19 mouse cellular contexts compared by ENCODE assay signal in the genomic region with DNA sequence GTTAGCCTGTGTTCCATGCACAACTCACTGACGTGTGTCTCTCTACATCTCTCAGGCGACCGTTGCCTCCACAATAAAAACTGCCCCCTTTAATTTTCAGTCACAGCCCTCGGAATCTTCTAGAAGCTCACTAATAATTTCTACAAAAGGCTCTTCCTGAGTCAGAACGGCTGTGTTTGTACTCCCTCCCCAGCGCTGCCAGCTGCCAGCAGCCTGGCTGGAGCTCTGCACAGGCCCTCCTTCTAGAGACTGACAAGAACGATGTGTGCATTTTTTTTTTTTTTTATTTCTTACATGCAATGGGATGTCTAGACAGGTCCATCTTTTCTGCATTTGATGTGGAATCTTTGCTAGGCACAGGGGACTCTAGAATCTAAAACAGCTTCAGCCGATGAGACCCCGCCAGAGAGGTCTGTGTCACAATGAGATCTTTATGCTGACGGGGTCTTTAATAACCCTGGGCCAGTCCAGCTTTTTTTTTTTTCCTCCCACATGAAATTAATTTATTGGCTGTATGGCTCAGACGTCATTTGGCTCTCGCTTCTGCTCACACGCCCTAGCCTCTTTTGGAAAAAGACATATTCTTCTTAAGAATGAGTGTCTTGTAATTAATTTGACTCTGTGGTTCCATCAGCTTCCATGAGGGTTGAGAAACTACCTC.
DNase-seq lines count a peak whose midpoint lies in the region; ATAC-seq and TF ChIP-seq lines count a peak whose summit lies in the region.
"Had no signal": no experiment of that assay in that cellular context is flagged by ENCODE, and none has a peak within 500 bp of the region (broad histone marks: within the 10 kb centered on the region; RNA-seq: fewer than 3 reads in every experiment).

No protein-coding gene starts in this region.

- DNase-seq in hindbrain, postnatal 0 days (ENCODE audit: low spot score), result peak; percentile 6
- DNase-seq in lung, postnatal 36 days, result no peak
- peak; percentile 31 for DNase-seq in limb, embryonic 11.5 days (ENCODE audit: low spot score)
- DNase-seq in adrenal gland, adult 2 months, result no peak
- DNase-seq in urinary bladder, postnatal 14 days (ENCODE audit: low spot score), result no peak
- DNase-seq: B cell, adult 2 months; cerebellum, adult 9-10 months; gastrocnemius, postnatal 10 days; liver; thymus, postnatal 25 days had no signal

- no peaks in the 10 kb centered on the region for H3K36me3 ChIP-seq in hindbrain, postnatal 0 days (ENCODE audit: insufficient read depth, low read length)
- H3K36me3 ChIP-seq in hindbrain, embryonic 12.5 days, result no peaks in the 10 kb centered on the region
- no peaks in the 10 kb centered on the region for H3K36me3 ChIP-seq in lung, embryonic 15.5 days
- H3K36me3 ChIP-seq in embryonic facial prominence, embryonic 15.5 days, result no peaks in the 10 kb centered on the region
- no peaks in the 10 kb centered on the region for H3K36me3 ChIP-seq in limb, embryonic 11.5 days (ENCODE audit: control insufficient read depth, insufficient read depth, low read length)
- H3K36me3 ChIP-seq: embryonic facial prominence, embryonic 13.5 days; G1E; heart, embryonic 13.5 days; hindbrain, embryonic 10.5 days had no signal

- WGBS in hindbrain, postnatal 0 days, result 60% methylated on average over 13 of the region's 13 CpGs
- WGBS in hindbrain, embryonic 12.5 days, result 75% methylated on average over 13 of the region's 13 CpGs
- WGBS in lung, embryonic 15.5 days, result 45% methylated on average over 13 of the region's 13 CpGs
- WGBS in embryonic facial prominence, embryonic 15.5 days, result 39% methylated on average over 13 of the region's 13 CpGs
- 53% methylated on average over 13 of the region's 13 CpGs for WGBS in limb, embryonic 11.5 days

- no peak overlapping the region for H3K27ac ChIP-seq in hindbrain, postnatal 0 days
- no peak overlapping the region for H3K27ac ChIP-seq in hindbrain, embryonic 12.5 days
- H3K27ac ChIP-seq in lung, embryonic 15.5 days, result peak overlapping the region; percentile 52
- H3K27ac ChIP-seq in embryonic facial prominence, embryonic 15.5 days (replicated peaks), result peak overlapping the region; percentile 55; the same call in 1 of the 2 replicates
- no peak overlapping the region; the same call in 1 of the 2 replicates for H3K27ac ChIP-seq in limb, embryonic 11.5 days (replicated peaks; ENCODE audit: low read depth, low read length)
- H3K27ac ChIP-seq: embryonic facial prominence, embryonic 13.5 days; heart, embryonic 13.5 days; hindbrain, embryonic 10.5 days had no signal

- no peak for TF ChIP-seq CTCF in hindbrain, postnatal 0 days (IDR thresholded peaks at IDR 0.05; ENCODE audit: low read depth)

- H3K4me2 ChIP-seq in hindbrain, postnatal 0 days (ENCODE audit: low read depth, low read length), result no peak overlapping the region
- H3K4me2 ChIP-seq in hindbrain, embryonic 12.5 days (replicated peaks), result no peak overlapping the region
- no peak overlapping the region for H3K4me2 ChIP-seq in lung, embryonic 15.5 days
- no peak overlapping the region for H3K4me2 ChIP-seq in embryonic facial prominence, embryonic 15.5 days (replicated peaks)
- no peak overlapping the region for H3K4me2 ChIP-seq in limb, embryonic 11.5 days (ENCODE audit: low read depth, severe bottlenecking)
- H3K4me2 ChIP-seq: embryonic facial prominence, embryonic 13.5 days; heart, embryonic 13.5 days had no signal

- H3K9ac ChIP-seq in hindbrain, postnatal 0 days (replicated peaks; ENCODE audit: low read length), result no peak overlapping the region
- H3K9ac ChIP-seq in hindbrain, embryonic 12.5 days, result no peak overlapping the region
- H3K9ac ChIP-seq in lung, embryonic 15.5 days, result no peak overlapping the region
- H3K9ac ChIP-seq in embryonic facial prominence, embryonic 15.5 days, result no peak overlapping the region
- no peak overlapping the region for H3K9ac ChIP-seq in limb, embryonic 11.5 days (ENCODE audit: low read length)
- H3K9ac ChIP-seq: embryonic facial prominence, embryonic 13.5 days; heart, embryonic 13.5 days had no signal

- no peak for ATAC-seq in hindbrain, postnatal 0 days
- ATAC-seq in hindbrain, embryonic 12.5 days (ENCODE audit: low FRiP score), result no peak
- 0 out of 2 replicates have a peak, but pooled peaks have one; percentile 25 for ATAC-seq in lung, embryonic 15.5 days (ENCODE audit: borderline replicate concordance, extremely low read depth, low FRiP score, low TSS enrichment)
- ATAC-seq in embryonic facial prominence, embryonic 15.5 days (ENCODE audit: insufficient number of reproducible peaks, low FRiP score, low TSS enrichment, low read depth), result no peak
- ATAC-seq in limb, embryonic 11.5 days (ENCODE audit: insufficient number of reproducible peaks, low FRiP score, low TSS enrichment, low read depth), result no peak
- ATAC-seq: forebrain, embryonic 14.5 days; intestine, embryonic 16.5 days had no signal

- H3K4me1 ChIP-seq in hindbrain, postnatal 0 days (ENCODE audit: insufficient read depth, low read length), result no peaks in the 10 kb centered on the region
- H3K4me1 ChIP-seq in hindbrain, embryonic 12.5 days, result no peaks in the 10 kb centered on the region
- peaks cover 11% of the 10 kb centered on the region; the same call in 1 of the 2 replicates for H3K4me1 ChIP-seq in lung, embryonic 15.5 days
- H3K4me1 ChIP-seq in embryonic facial prominence, embryonic 15.5 days, result peaks cover 19% of the 10 kb centered on the region
- peaks cover 10% of the 10 kb centered on the region for H3K4me1 ChIP-seq in limb, embryonic 11.5 days (ENCODE audit: control insufficient read depth, insufficient read depth, low read length)
- H3K4me1 ChIP-seq: heart, embryonic 13.5 days had no signal

- H3K27me3 ChIP-seq in hindbrain, postnatal 0 days (ENCODE audit: insufficient read depth, low read length), result no peaks in the 10 kb centered on the region
- no peaks in the 10 kb centered on the region for H3K27me3 ChIP-seq in hindbrain, embryonic 12.5 days
- H3K27me3 ChIP-seq in lung, embryonic 15.5 days, result no peaks in the 10 kb centered on the region
- H3K27me3 ChIP-seq in embryonic facial prominence, embryonic 15.5 days, result no peaks in the 10 kb centered on the region
- H3K27me3 ChIP-seq in limb, embryonic 11.5 days (ENCODE audit: control insufficient read depth, insufficient read depth, low read length), result no peaks in the 10 kb centered on the region
- H3K27me3 ChIP-seq: embryonic facial prominence, embryonic 13.5 days; heart, embryonic 13.5 days had no signal

- H3K9me3 ChIP-seq in hindbrain, postnatal 0 days (ENCODE audit: low read length), result no peaks in the 10 kb centered on the region
- no peaks in the 10 kb centered on the region for H3K9me3 ChIP-seq in hindbrain, embryonic 12.5 days (replicated peaks)
- H3K9me3 ChIP-seq in lung, embryonic 15.5 days, result no peaks in the 10 kb centered on the region
- H3K9me3 ChIP-seq in embryonic facial prominence, embryonic 15.5 days (replicated peaks), result no peaks in the 10 kb centered on the region
- H3K9me3 ChIP-seq in limb, embryonic 11.5 days (ENCODE audit: control insufficient read depth, low read length), result no peaks in the 10 kb centered on the region
- H3K9me3 ChIP-seq: embryonic facial prominence, embryonic 13.5 days; heart, embryonic 13.5 days; hindbrain, embryonic 10.5 days had no signal

- no peak overlapping the region for H3K4me3 ChIP-seq in hindbrain, postnatal 0 days (ENCODE audit: low read length)
- H3K4me3 ChIP-seq in hindbrain, embryonic 12.5 days, result no peak overlapping the region
- H3K4me3 ChIP-seq in lung, embryonic 15.5 days, result no peak overlapping the region
- no peak overlapping the region for H3K4me3 ChIP-seq in embryonic facial prominence, embryonic 15.5 days (replicated peaks)
- no peak overlapping the region for H3K4me3 ChIP-seq in limb, embryonic 11.5 days (ENCODE audit: low read depth, low read length)
- H3K4me3 ChIP-seq: embryonic facial prominence, embryonic 13.5 days; heart, embryonic 13.5 days; hindbrain, embryonic 10.5 days had no signal

Comparison
In these comparisons a context has a peak if more than half of its experiments do, and no peak if none do; other contexts are left out.
1. DNase-seq: peak in hindbrain, postnatal 0 days (single experiment) and limb, embryonic 11.5 days (single experiment); none in lung, postnatal 36 days (single experiment), adrenal gland, adult 2 months (single experiment) and urinary bladder, postnatal 14 days (single experiment).
2. H3K27ac ChIP-seq: peak in lung, embryonic 15.5 days (single experiment) and embryonic facial prominence, embryonic 15.5 days (single experiment); none in hindbrain, postnatal 0 days (single experiment), hindbrain, embryonic 12.5 days (single experiment) and limb, embryonic 11.5 days (single experiment).